Mouse (Mus musculus): ENCODE data around the gene Psmd9.

GRCm38 (mm10) chr5:123133784-123134143, 35.4 kb upstream of the Psmd9 start:
- TF ChIP-seq E2F4 (IDR thresholded peaks at IDR 0.05; ENCODE audit: insufficient read depth) (no peak), TCF3 (IDR thresholded peaks at IDR 0.05; ENCODE audit: insufficient read length, low read depth) (no peak), USF1 (IDR thresholded peaks at IDR 0.05; ENCODE audit: low read depth) (no peak), POLR2AphosphoS2 (IDR thresholded peaks at IDR 0.05; ENCODE audit: insufficient read length, low read depth) (no peak), TCF12 (IDR thresholded peaks at IDR 0.05; ENCODE audit: insufficient read depth, poor library complexity, severe bottlenecking) (no peak), CEBPB (IDR thresholded peaks at IDR 0.05; ENCODE audit: insufficient read depth, poor library complexity, severe bottlenecking) (no peak), POLR2A (IDR thresholded peaks at IDR 0.05; ENCODE audit: insufficient read length, low read depth) (no peak), MAX (IDR thresholded peaks at IDR 0.05; ENCODE audit: low read depth) (no peak), REST (IDR thresholded peaks at IDR 0.05; ENCODE audit: insufficient read depth, insufficient read length) (no peak)
